Mouse (Mus musculus): ENCODE measurements at regions not wholly inside any gene's neighbourhood (a gene's known extent, or its start where the extent isn't known, plus 50 kb on each side); places are given as distances from the start of the nearest gene placed in this dataset.

DNA sequence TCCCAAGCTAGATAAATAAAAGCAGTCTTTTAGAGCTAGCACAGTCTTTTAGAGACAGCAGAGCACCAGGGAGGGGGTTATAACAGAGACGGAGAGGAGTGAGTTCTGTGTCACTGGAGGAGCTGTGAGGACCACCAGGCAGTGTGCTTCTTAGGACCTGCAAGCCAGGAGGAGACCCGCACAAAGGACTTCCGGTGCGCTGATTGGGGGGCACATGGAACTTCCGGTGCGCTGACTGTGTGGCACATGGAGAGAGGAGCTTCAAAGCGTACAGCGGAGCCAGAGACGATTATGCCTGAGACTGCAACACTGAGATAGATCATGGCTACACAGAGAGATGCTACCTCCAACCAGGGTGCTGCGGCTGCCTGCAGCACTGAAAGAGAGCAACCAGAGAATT lies 53.4 kb downstream of the Rpl37a start:
- TF ChIP-seq HCFC1 (IDR thresholded peaks at IDR 0.05; ENCODE audit: borderline replicate concordance, insufficient read depth, low read length) (no peak), MAFK (IDR thresholded peaks at IDR 0.05; ENCODE audit: insufficient read depth, low read depth, low read length) (no peak)
